8 mouse cellular contexts compared by ENCODE assay signal in the genomic region with DNA sequence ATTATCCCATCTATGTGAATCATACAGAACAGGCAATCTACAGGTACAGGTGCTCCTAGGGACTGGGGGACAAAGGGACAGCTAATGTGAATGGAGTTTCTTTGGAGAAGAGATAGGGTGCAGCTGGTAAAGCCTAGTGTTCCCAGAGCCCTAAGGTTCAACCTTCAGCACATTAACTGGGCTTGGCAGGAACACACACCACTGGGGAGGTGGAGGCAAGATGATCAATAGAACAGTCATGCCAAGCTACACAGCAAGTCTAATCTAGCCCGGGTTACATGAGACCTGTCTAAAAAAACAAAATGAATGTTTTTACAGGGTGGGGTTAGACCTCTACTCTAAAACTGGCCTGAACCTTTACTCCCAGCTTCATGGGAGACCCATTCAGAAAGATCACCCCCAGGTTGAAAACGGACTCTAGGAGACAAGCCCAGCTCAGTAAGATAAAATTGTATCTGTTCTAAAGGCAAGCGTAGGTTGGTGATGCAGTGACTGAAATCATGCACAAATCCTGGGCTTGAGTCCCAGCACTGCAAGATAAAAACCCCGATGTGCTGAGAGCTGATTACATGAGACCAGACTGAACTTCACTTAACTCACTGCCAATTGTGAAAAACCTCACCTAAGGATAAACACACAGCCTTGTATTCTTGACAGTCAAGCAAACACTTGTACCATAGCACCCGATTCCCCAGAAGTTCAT. TPM values are rescaled to one million over a fixed set of nuclear protein-coding genes. Genes with fewer than 3 reads are reported as not detected.
DNase-seq lines count a peak whose midpoint lies in the region; ATAC-seq and TF ChIP-seq lines count a peak whose summit lies in the region.

No protein-coding gene starts in this region.

- TF ChIP-seq CTCF in gastrocnemius, adult 2 months (IDR thresholded peaks at IDR 0.05) = no peak

- DNase-seq in gastrocnemius, adult 2 months = no peak
- no peak for DNase-seq in gastrocnemius, postnatal 10 days
- DNase-seq in A20 (ENCODE audit: low read depth, low spot score) = peak; percentile 21
- DNase-seq in forebrain, embryonic 10.5 days (ENCODE audit: extremely low spot score, low spot score) = no peak
- no peak for DNase-seq in liver, embryonic 11.5 days (ENCODE audit: low spot score)
- peak; percentile 65 for DNase-seq in telencephalon, adult 2 months (ENCODE audit: low read depth, low spot score)
- DNase-seq in adrenal gland, postnatal 36 days = no peak
- no peak for DNase-seq in urinary bladder, postnatal 14 days (ENCODE audit: low spot score)

- WGBS in forebrain, embryonic 10.5 days = 30% methylated on average over 5 of the region's 5 CpGs
- 7% methylated on average over 5 of the region's 5 CpGs for WGBS in liver, embryonic 11.5 days

- peaks cover 54% of the 10 kb centered on the region for H3K36me3 ChIP-seq in forebrain, embryonic 10.5 days (replicated peaks)
- H3K36me3 ChIP-seq in liver, embryonic 11.5 days (ENCODE audit: control insufficient read depth, insufficient read depth, low read length) = peaks cover 35% of the 10 kb centered on the region

- intact Hi-C loops in gastrocnemius, adult 2 months (cut with DNase I) = no loop called here

- H3K27me3 ChIP-seq in forebrain, embryonic 10.5 days (ENCODE audit: poor library complexity, severe bottlenecking) = no peaks in the 10 kb centered on the region
- H3K27me3 ChIP-seq in liver, embryonic 11.5 days (replicated peaks; ENCODE audit: control insufficient read depth, insufficient read depth, low read length) = no peaks in the 10 kb centered on the region

- H3K4me3 ChIP-seq in gastrocnemius, adult 2 months = peak overlapping the region; percentile 92
- H3K4me3 ChIP-seq in forebrain, embryonic 10.5 days = peak overlapping the region; percentile 67
- H3K4me3 ChIP-seq in liver, embryonic 11.5 days (ENCODE audit: low read depth, low read length) = peak overlapping the region; percentile 76

- H3K4me2 ChIP-seq in liver, embryonic 11.5 days = peak overlapping the region; percentile 97

- no peak for ATAC-seq in liver, embryonic 11.5 days (replicated peaks; ENCODE audit: low FRiP score)

- peak overlapping the region; percentile 73 for H3K9ac ChIP-seq in liver, embryonic 11.5 days (ENCODE audit: low read depth, low read length)

- no peak overlapping the region for H3K27ac ChIP-seq in gastrocnemius, adult 2 months
- peak overlapping the region; percentile 95 for H3K27ac ChIP-seq in forebrain, embryonic 10.5 days
- peak overlapping the region; percentile 6; the same call in 1 of the 2 replicates for H3K27ac ChIP-seq in liver, embryonic 11.5 days (ENCODE audit: low read depth, low read length)

- H3K9me3 ChIP-seq in forebrain, embryonic 10.5 days = no peaks in the 10 kb centered on the region
- no peaks in the 10 kb centered on the region for H3K9me3 ChIP-seq in liver, embryonic 11.5 days (ENCODE audit: control insufficient read depth, low read length)

- H3K4me1 ChIP-seq in forebrain, embryonic 10.5 days = peaks cover 65% of the 10 kb centered on the region
- peaks cover 42% of the 10 kb centered on the region for H3K4me1 ChIP-seq in liver, embryonic 11.5 days (replicated peaks; ENCODE audit: control insufficient read depth, insufficient read depth, low read length)

RNA-seq across cellular contexts. Expression of gene Sec31a, which starts 12.1 kb away (rescaled TPM):
- 10 to 100 TPM; 65.4 to 71.0 TPM for total RNA-seq in gastrocnemius, adult 2 months (2021)
- total RNA-seq in gastrocnemius, postnatal 10 days (2021) = 100 to 1,000 TPM in 1 of 2 experiments, 10 to 100 TPM in 1; 95.9 to 124 TPM
- polyA plus RNA-seq in forebrain, embryonic 10.5 days (2016; fragmentation: Nextera tagmentation; extraction: Ambion mirVana) = 95.0 and 104 TPM in 2 replicates
- 125 and 131 TPM in 2 replicates for polyA plus RNA-seq in liver, embryonic 11.5 days (2014; fragmentation: Nextera tagmentation; extraction: Ambion mirVana)
- 100 to 1,000 TPM; 155 to 161 TPM for total RNA-seq in adrenal gland, postnatal 36 days (2021)

Comparison
In these comparisons a context has a peak if more than half of its experiments do, and no peak if none do; other contexts are left out.
1. DNase-seq: peak in A20 (single experiment) and telencephalon, adult 2 months (single experiment); none in gastrocnemius, adult 2 months (single experiment), gastrocnemius, postnatal 10 days (single experiment), forebrain, embryonic 10.5 days (single experiment), liver, embryonic 11.5 days (single experiment), adrenal gland, postnatal 36 days (0 of 2) and urinary bladder, postnatal 14 days (single experiment).
2. Peak in every context shown above with its lines, with median percentiles within 50 percentile points of each other: H3K4me3 ChIP-seq.